Mouse (Mus musculus): ENCODE data around the gene Myo9a. TPM values are rescaled to one million over a fixed set of nuclear protein-coding genes. Genes with fewer than 3 reads are reported as not detected.

The Myo9a gene
- polyA plus RNA-seq (2017; shearing (Covaris generic)): 18.8 TPM

DNA sequence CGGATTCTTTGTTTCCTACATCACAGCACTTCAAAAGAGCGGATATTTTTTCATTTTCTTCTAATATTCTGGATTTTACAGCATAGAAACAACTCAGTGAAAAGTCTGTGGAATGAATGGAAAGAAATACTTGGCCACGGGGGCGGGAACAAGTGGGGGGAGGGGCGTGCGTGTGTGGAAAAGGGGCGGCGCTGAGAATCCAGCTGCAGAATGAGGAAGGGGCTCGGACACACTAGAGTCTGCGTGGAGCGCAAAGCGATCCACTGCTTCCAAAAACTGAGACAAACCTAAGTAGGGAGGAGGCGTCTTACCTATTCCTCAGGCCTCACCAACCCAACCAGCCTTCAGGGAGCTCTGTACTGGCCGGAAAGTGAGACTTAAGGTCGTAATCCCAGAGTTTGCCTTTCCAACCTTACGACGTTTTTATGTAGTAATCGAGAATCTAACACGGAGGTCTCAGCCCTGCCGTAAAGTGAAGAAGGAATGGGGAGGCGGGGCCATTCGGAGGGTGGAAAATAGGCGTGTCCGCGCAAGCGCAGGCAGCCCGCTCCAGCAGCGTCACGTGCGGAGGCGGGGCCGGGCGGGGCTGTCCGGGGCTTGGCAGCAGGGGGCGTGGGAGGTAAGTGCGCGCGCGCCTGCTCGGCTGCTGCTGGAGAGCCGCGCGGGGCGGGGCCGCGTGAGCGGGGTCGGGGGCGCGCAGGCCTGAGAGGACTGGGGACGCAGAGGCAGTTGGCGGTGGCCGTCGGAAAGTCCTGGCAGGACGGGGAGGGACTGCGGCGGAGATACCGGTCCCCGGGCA, at the start of gene Myo9a, which contains the start of gene Senp8:
Myo9a (plus strand) TSS at position 630 of the 799 bp plus-strand sequence.
Senp8 (minus strand) TSS at position 444 of the 799 bp plus-strand sequence.

DNA sequence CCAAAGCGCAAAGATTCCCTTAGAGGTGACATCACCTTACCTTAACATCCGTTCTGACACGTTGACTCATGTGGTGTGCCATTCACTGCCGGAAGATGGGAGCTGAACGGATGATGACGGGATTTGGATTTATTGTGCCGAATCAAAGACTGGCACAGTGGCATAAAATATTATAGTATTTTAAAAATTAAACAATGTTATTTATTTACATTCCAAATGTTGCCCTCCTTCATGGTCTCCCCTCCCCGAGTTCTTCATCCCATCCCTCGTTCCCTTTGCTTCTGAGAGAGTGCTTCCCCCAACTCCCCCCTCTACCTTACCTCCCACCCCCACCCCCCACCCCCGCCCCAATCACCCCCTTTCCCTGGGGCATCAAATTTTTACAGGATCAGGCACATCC, 209.9 kb downstream of the Myo9a start, which contains the start of gene Nr2e3:
Nr2e3 (minus strand) TSS at position 101 of the 400 bp plus-strand sequence.

Other genes starting within 250 kb of the Myo9a start
- 43.7 TPM for gene Hexa, start 211.4 kb upstream of the Myo9a start, polyA plus RNA-seq (2017; shearing (Covaris generic))
- gene Tmem202, start 211.0 kb upstream of the Myo9a start, polyA plus RNA-seq (2017; shearing (Covaris generic)): 0.31 TPM
- gene Celf6, start 173.0 kb upstream of the Myo9a start, polyA plus RNA-seq (2017; shearing (Covaris generic)): not detected
- 73.5 TPM for gene Parp6, start 133.6 kb upstream of the Myo9a start, polyA plus RNA-seq (2017; shearing (Covaris generic))
- 693 TPM for gene Pkm, start 94.5 kb upstream of the Myo9a start, polyA plus RNA-seq (2017; shearing (Covaris generic))
- not detected for gene Gramd2, start 70.8 kb upstream of the Myo9a start, polyA plus RNA-seq (2017; shearing (Covaris generic))
- gene Senp8, start 186 bp upstream of the Myo9a start, polyA plus RNA-seq (2017; shearing (Covaris generic)): 1.4 TPM
- gene Nr2e3, start 209.8 kb downstream of the Myo9a start, polyA plus RNA-seq (2017; shearing (Covaris generic)): not detected